Mouse (Mus musculus): ENCODE data around the gene Ppp1ca.

Gene Ppp1ca

GRCm38 (mm10) chr19:4214771-4215450 is 23.0 kb downstream of the Ppp1ca start:
- peak; percentile 63 for DNase-seq

GRCm38 (mm10) chr19:4215451-4215840 is 23.6 kb downstream of the Ppp1ca start:
- DNase-seq: no peak

- DNase-seq: peak; percentile 78
Measured at GRCm38 (mm10) chr19:4216041-4216685, 24.3 kb downstream of the Ppp1ca start.

- peak; percentile 62 for DNase-seq
Measured at GRCm38 (mm10) chr19:4217140-4217539, 25.3 kb downstream of the Ppp1ca start.

GRCm38 (mm10) chr19:4217855-4218254 is 26.0 kb downstream of the Ppp1ca start:
- DNase-seq: no peak

GRCm38 (mm10) chr19:4218293-4218692 is 26.4 kb downstream of the Ppp1ca start:
- DNase-seq: no peak

GRCm38 (mm10) chr19:4218784-4219183 is 26.9 kb downstream of the Ppp1ca start:
- no peak for DNase-seq

- no peak for DNase-seq
Measured at GRCm38 (mm10) chr19:4219943-4220342, 28.1 kb downstream of the Ppp1ca start.

GRCm38 (mm10) chr19:4220416-4220815 is 28.6 kb downstream of the Ppp1ca start:
- DNase-seq: peak; percentile 59

GRCm38 (mm10) chr19:4220957-4221743 is 29.3 kb downstream of the Ppp1ca start:
- peak; percentile 77 for DNase-seq

- no peak for DNase-seq
Measured at GRCm38 (mm10) chr19:4222165-4222564, 30.3 kb downstream of the Ppp1ca start.

- no peak for DNase-seq
Measured at GRCm38 (mm10) chr19:4226779-4227178, 34.9 kb downstream of the Ppp1ca start.

- DNase-seq: no peak
Measured at GRCm38 (mm10) chr19:4227446-4227845, 35.6 kb downstream of the Ppp1ca start.

GRCm38 (mm10) chr19:4227894-4228678 is 36.2 kb downstream of the Ppp1ca start:
- peak; percentile 90 for DNase-seq

GRCm38 (mm10) chr19:4228891-4229290 is 37.0 kb downstream of the Ppp1ca start:
- DNase-seq: no peak

- no peak for DNase-seq
Measured at GRCm38 (mm10) chr19:4229451-4230076, 37.7 kb downstream of the Ppp1ca start.

GRCm38 (mm10) chr19:4230415-4230814 is 38.5 kb downstream of the Ppp1ca start:
- DNase-seq: no peak

- DNase-seq: peak; percentile 99
Measured at GRCm38 (mm10) chr19:4231253-4232185, 39.7 kb downstream of the Ppp1ca start, which contains the start of gene Pold4. Pold4 (plus strand) TSS chr19:4231899.

- no peak for DNase-seq
Measured at GRCm38 (mm10) chr19:4232186-4232572, 40.3 kb downstream of the Ppp1ca start.

GRCm38 (mm10) chr19:4232651-4233050 is 40.8 kb downstream of the Ppp1ca start:
- DNase-seq: no peak

GRCm38 (mm10) chr19:4234548-4234947 is 42.7 kb downstream of the Ppp1ca start:
- no peak for DNase-seq
